Mouse (Mus musculus): ENCODE results near the gene Tspoap1. TPM values are rescaled to one million over a fixed set of nuclear protein-coding genes. Genes with fewer than 3 reads are reported as not detected.

Gene Tspoap1
- 2.9 TPM for polyA plus RNA-seq (2015; fragmentation: Illumina TruSeq; extraction: RNeasy Lipid Tissue Mini Kit (QIAGEN cat#74804); ENCODE audit: insufficient read depth, low read depth, low replicate concordance)

DNA sequence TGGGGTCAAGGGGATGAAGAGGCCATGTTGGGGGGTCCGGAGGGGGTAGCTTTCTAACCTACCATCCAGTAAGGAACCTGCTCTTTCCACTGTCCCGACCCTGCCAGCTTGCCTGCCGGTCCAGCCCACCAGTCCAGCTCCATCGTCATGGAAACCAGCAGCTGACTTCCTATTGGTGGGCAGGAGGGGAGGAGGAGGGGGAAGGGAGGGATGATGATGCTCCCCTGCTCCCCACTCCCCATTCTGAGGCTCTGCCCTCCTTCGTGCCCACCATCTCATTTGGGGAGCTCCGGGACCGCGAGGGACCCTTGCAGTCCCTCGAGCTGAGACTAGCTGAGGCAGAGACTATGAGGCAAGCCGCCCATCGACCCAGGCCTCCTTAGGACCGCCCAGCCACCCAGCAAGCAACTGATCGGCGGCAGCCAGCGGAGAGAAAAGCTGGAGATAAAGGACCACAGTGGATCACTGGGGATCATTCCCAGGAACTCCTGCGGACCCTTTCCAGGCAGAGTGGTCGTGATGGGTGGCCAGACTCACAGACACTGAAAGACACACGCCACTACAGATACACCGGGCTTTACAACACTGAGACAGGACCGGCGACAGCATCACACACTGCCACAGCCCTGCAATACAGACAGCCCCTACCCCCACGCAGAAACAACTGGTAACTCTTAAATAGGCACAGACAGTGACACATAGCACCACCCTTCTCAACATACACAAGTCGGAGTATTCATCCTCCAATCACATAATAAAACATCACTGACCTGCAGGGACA is at the start of gene Tspoap1:
Gene Tspoap1 (plus strand): TSS at position 241 of the 781 bp plus-strand sequence.

DNA sequence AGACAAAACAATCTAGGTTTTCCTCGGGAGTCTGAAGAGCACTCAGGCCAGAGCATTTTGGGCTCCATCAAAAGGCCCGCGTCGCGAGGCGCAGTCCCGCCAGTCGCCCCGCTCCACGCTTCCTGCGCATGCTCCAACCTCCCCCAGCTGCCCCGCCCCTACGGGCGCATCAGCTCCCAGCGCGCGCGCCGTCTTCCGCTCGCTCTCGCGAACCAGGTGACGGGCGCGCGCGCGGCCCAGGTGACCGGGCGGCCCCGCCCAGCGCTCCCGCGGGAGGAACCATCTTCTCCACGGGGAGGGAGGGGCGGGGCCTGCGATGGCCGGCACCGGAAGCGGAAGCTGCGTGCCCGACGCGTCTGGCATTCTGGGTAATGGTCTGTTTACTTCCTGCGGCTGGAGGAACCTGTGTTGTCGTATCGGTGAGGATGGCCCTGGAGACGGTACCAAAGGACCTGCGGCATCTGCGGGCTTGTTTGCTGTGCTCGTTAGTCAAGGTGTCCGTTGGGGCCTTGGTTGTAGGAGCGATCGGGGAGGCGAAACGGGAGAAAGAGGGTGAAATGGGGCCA is 23.1 kb upstream of the Tspoap1 start, which contains the start of gene Supt4a:
Gene Supt4a (plus strand): TSS at position 378 of the 566 bp plus-strand sequence.

DNA sequence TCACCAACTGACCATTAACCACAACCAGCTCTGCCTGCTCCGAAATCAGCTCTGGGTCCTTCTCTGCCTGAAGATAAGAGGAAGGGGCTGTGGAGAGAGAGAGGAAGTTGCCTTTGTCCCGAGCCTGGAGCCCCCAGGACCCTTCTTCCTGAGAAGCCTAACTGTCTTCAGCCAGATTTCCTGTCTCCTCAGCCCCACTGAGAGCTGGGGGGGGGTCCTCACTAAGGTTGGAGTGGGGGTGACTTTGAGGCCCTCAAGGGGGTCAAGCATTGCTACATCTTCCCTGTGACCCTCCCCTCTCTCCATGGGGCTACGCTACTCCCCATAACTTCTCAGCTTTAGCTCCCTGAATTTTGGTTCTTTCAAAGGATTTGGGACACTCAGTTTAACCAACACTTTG is 33.1 kb downstream of the Tspoap1 start, which contains the start of gene Mpo:
Gene Mpo (plus strand): TSS at position 122 of the 400 bp plus-strand sequence.

DNA sequence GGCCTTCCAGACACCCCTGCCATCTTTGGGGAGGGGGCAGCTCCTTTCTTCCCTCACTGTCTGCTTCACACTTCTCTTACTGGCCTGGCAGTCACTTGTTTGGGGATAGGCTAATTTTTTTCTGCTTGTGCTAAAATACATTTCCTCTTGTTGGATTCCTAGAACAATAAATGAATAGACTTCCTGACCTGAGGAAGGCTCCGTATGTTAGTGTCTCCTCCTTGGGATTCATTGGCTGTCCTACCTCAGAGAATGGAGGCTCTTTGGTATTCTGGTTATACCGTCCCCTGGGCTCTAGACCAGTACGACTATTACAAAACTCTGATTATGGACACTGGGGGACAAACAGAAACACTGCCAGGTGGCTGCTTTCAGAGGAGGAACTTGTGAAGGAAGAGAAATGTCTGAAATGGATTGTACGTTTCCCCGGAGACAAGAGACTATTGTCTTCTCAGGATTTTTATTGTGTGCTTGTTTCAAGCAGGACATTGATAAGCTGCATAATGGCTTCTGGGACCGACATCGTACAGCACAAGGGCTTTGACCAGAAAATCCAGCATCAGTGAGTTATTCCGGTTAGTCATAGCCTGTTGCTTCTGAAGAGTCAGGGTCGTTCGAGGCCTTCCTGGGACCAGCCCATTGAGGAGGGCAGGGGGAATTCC is 68.0 kb downstream of the Tspoap1 start, which contains the start of gene Lpo:
Gene Lpo (minus strand): TSS at position 51 of the 662 bp plus-strand sequence.

Other genes starting within 250 kb of the Tspoap1 start
- not detected for gene Gm11492, start 193.9 kb upstream of the Tspoap1 start, polyA plus RNA-seq (2015; fragmentation: Illumina TruSeq; extraction: RNeasy Lipid Tissue Mini Kit (QIAGEN cat#74804); ENCODE audit: insufficient read depth, low read depth, low replicate concordance)
- gene Sept4, start 191.6 kb upstream of the Tspoap1 start, polyA plus RNA-seq (2015; fragmentation: Illumina TruSeq; extraction: RNeasy Lipid Tissue Mini Kit (QIAGEN cat#74804); ENCODE audit: insufficient read depth, low read depth, low replicate concordance) = 17.6 TPM
- 5.4 TPM for gene Mtmr4, start 168.4 kb upstream of the Tspoap1 start, polyA plus RNA-seq (2015; fragmentation: Illumina TruSeq; extraction: RNeasy Lipid Tissue Mini Kit (QIAGEN cat#74804); ENCODE audit: insufficient read depth, low read depth, low replicate concordance)
- not detected for gene Hsf5, start 143.4 kb upstream of the Tspoap1 start, polyA plus RNA-seq (2015; fragmentation: Illumina TruSeq; extraction: RNeasy Lipid Tissue Mini Kit (QIAGEN cat#74804); ENCODE audit: insufficient read depth, low read depth, low replicate concordance)
- gene Rnf43, start 97.8 kb upstream of the Tspoap1 start, polyA plus RNA-seq (2015; fragmentation: Illumina TruSeq; extraction: RNeasy Lipid Tissue Mini Kit (QIAGEN cat#74804); ENCODE audit: insufficient read depth, low read depth, low replicate concordance) = 2.4 TPM
- gene Supt4a, start 23.0 kb upstream of the Tspoap1 start, polyA plus RNA-seq (2015; fragmentation: Illumina TruSeq; extraction: RNeasy Lipid Tissue Mini Kit (QIAGEN cat#74804); ENCODE audit: insufficient read depth, low read depth, low replicate concordance) = 15.9 TPM
- gene Mpo, start 33.0 kb downstream of the Tspoap1 start, polyA plus RNA-seq (2015; fragmentation: Illumina TruSeq; extraction: RNeasy Lipid Tissue Mini Kit (QIAGEN cat#74804); ENCODE audit: insufficient read depth, low read depth, low replicate concordance) = not detected
- not detected for gene Lpo, start 67.7 kb downstream of the Tspoap1 start, polyA plus RNA-seq (2015; fragmentation: Illumina TruSeq; extraction: RNeasy Lipid Tissue Mini Kit (QIAGEN cat#74804); ENCODE audit: insufficient read depth, low read depth, low replicate concordance)
- gene Mks1, start 92.7 kb downstream of the Tspoap1 start, polyA plus RNA-seq (2015; fragmentation: Illumina TruSeq; extraction: RNeasy Lipid Tissue Mini Kit (QIAGEN cat#74804); ENCODE audit: insufficient read depth, low read depth, low replicate concordance) = 2.3 TPM
- gene Epx, start 115.0 kb downstream of the Tspoap1 start, polyA plus RNA-seq (2015; fragmentation: Illumina TruSeq; extraction: RNeasy Lipid Tissue Mini Kit (QIAGEN cat#74804); ENCODE audit: insufficient read depth, low read depth, low replicate concordance) = not detected
- not detected for gene Olfr462, start 131.7 kb downstream of the Tspoap1 start, polyA plus RNA-seq (2015; fragmentation: Illumina TruSeq; extraction: RNeasy Lipid Tissue Mini Kit (QIAGEN cat#74804); ENCODE audit: insufficient read depth, low read depth, low replicate concordance)
- not detected for gene Olfr463, start 136.8 kb downstream of the Tspoap1 start, polyA plus RNA-seq (2015; fragmentation: Illumina TruSeq; extraction: RNeasy Lipid Tissue Mini Kit (QIAGEN cat#74804); ENCODE audit: insufficient read depth, low read depth, low replicate concordance)
- gene Olfr464, start 160.4 kb downstream of the Tspoap1 start, polyA plus RNA-seq (2015; fragmentation: Illumina TruSeq; extraction: RNeasy Lipid Tissue Mini Kit (QIAGEN cat#74804); ENCODE audit: insufficient read depth, low read depth, low replicate concordance) = not detected
- gene Dynll2, start 227.0 kb downstream of the Tspoap1 start, polyA plus RNA-seq (2015; fragmentation: Illumina TruSeq; extraction: RNeasy Lipid Tissue Mini Kit (QIAGEN cat#74804); ENCODE audit: insufficient read depth, low read depth, low replicate concordance) = 32.0 TPM

Data from pancreas, adult 10 weeks (tissue).